Mouse (Mus musculus) embryo, embryonic 11 days (tissue): Measurements from ENCODE around the gene Kdm6a.

Source experiments
- DNase-seq: peaks from one replicate; pipeline ENCODE4 v3.0.0-alpha.2; 2015

Gene Kdm6a

DNA sequence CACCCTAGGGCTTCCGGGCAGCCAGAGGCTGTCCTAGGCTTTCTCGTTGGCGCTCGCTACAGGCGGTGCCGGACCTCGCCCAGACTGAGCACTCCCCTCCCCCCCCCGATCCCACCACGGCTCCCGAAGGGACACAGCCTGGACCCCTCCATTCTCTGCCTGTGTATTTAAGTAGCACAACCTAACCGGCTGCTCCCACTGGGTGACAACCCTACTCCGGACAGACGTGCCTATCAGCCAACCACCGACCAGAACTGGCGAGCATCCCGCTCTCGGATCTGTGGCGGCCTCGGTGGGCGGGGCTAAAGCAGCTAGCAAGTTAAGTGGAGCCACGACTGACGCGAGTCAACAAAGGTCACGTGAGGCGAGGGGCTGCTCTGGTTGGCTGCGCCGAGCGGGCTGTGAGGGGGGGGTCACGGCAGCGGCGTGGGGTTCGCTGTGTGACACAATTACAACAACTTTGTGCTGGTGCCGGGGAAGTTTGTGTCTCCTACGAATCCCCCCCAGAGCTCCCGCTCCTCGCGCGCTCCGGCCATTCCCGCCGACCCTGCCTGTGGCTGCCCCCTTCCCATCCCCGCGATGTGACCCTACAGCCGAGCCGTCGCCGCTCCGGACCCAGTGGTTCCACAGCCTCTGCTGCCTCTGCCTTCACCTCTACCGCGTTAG, at the start of gene Kdm6a:
Gene Kdm6a, plus strand, starts transcription at position 384 of the 666 bp plus-strand sequence.
- peak; percentile 97 for DNase-seq

DNA sequence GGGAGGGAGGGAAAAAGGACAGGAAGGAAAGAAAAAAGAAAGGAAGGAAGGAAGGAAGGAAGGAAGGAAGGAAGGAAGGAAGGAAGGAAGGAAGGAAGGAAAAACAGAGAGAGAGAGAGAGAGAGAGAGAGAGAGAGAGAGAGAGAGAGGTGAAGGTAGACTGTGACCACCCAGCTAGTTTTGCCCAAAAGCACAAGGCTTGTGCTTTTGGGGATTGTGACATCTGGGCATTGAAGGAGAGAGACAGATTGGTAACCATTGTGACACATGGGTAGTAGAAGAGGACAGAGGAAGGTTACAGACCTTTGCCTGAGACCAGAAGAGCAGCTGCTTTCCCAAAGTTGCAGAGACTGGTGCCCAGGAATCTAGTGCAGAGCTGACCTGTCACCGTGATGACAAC, 16.8 kb upstream of the Kdm6a start, which contains the start of gene Dusp21:
Gene Dusp21, plus strand, starts transcription at position 301 of the 400 bp plus-strand sequence.
- DNase-seq = no peak

DNA sequence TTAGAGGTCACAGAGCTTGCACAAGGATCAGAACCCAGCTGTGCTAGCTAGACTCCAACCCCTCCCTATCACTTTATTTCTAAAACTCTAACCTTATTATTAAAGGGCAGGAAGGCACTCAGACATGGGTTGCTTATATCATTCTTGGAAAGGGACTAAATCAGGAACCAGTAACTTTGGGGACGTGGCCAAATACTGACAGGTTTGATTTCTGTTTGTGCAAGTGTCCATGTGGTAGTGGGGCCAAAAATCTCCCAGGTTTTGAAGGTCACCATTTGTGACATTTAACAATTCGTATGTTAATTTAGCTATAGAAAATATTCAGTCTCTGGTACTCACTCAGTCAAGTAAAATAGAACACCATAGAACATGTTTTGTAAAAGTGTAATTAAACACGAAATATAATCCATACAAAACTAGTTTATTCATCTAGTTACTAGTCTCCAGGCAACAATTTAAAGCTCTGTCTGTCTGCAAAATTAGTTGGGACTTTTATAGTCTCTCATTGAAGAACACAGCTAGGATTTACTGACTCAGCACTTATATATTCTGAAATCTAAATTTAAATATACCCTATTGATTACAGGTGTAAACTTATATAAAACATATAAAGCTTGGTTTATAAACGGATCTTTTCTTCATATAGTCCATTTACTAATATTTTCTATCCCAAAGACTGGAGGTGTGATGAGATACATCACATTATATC, 1.5 kb upstream of the Kdm6a start:
- DNase-seq = no peak

DNA sequence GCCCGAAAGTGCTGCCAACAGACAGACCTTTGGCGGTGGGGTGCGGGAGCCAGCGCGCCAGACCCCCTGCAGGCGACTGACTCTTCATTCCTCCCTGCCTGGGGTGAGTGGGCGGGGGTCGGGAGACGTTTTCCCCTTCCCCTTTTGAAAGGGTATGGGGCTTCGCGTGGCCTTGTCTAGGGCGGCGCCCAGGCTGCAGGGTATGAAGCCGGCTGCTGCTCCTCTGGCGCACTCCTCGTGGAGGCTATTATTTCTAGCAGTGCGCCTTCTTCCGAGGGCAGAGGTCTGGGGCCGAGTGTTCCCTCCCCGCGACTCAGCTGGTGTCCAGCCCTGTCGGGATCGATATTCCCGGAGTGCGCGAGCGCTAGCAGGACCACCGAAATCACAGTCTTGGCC, 581 bp upstream of the Kdm6a start:
- no peak for DNase-seq

GRCm38 (mm10) chrX:18162861-18163731, 721 bp downstream of the Kdm6a start:
- DNase-seq = peak; percentile 66

- DNase-seq = peak; percentile 53
Observed at GRCm38 (mm10) chrX:18163917-18164624, 1.7 kb downstream of the Kdm6a start.

- no peak for DNase-seq
Observed at GRCm38 (mm10) chrX:18165121-18165520, 2.7 kb downstream of the Kdm6a start.

GRCm38 (mm10) chrX:18166961-18167360, 4.6 kb downstream of the Kdm6a start:
- DNase-seq = no peak

DNA sequence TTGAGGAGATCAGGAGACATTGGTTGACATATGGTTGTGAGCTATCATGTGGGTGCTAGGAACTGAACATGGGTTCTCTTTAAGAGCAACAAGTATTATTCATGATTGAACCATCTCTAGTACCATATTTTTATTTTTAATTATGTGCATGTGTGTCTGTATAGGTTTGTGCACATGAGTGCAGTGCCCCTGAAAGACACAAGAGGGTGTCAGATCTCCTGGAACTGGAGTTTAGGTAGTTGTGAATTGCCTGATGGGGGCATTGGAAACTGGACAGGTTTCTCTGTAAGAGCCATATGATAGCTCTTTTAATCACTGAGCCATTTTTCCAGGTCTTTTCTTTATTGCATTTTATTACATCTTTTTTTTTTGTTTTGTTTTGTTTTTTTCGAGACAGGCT, 6.6 kb downstream of the Kdm6a start:
- DNase-seq = no peak

GRCm38 (mm10) chrX:18174831-18175230, 12.5 kb downstream of the Kdm6a start:
- DNase-seq = no peak

DNA sequence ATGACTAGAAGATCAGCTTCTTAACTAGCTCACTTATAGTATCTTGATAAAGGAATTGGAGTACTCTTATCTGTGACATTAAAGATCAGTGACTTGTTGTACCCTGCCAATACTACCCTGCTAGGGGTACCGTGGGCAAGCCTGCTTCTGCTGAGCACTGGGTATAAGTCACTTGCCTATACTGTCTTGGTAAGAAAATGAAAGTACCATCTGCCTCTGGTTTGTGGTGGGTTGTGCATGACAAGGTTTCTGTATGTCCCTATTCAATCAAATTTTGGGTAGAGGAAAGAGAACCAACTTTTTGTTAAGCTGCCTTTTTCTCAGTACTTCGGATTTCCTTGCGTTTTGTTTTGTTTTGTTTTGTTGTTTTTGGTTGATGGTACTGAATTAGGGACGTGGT, 15.4 kb downstream of the Kdm6a start:
- no peak for DNase-seq

- no peak for DNase-seq
Observed at GRCm38 (mm10) chrX:18179492-18179891, 17.1 kb downstream of the Kdm6a start.

DNA sequence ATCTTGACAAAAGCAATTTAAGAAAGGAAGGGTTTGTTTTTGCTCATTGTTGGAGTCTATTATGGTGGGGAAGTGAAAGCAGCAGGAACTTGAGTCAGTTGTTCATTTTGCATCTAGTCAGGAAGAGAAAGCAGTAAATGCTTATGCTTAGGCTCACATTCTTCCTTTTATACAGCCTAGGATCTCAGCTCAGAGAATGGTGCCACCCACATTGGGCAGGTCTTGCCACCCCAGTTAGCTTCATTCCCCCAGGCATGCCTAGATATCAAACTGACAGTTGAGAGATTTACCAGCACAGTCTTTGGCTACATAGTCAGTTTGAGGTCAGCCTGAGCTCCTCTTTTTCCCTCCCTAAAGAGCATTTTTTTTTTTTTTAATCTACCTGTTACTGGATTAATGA, 24.8 kb downstream of the Kdm6a start:
- DNase-seq = no peak

GRCm38 (mm10) chrX:18188293-18188692, 25.9 kb downstream of the Kdm6a start:
- DNase-seq = no peak

- DNase-seq = no peak
Observed at GRCm38 (mm10) chrX:18239572-18239971, 77.2 kb downstream of the Kdm6a start.

DNA sequence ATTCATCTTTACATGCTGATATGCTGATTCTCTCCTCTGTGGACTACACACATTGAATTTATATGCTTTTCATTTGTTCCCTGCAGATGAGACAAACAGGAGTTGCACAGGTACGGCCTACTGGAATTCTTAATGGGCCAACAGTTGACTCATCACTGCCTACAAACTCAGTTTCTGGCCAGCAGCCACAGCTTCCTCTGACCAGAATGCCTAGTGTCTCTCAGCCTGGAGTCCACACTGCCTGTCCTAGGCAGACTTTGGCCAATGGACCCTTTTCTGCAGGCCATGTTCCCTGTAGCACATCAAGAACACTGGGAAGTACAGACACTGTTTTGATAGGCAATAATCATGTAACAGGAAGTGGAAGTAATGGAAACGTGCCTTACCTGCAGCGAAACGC, 88.2 kb downstream of the Kdm6a start:
- no peak for DNase-seq

DNA sequence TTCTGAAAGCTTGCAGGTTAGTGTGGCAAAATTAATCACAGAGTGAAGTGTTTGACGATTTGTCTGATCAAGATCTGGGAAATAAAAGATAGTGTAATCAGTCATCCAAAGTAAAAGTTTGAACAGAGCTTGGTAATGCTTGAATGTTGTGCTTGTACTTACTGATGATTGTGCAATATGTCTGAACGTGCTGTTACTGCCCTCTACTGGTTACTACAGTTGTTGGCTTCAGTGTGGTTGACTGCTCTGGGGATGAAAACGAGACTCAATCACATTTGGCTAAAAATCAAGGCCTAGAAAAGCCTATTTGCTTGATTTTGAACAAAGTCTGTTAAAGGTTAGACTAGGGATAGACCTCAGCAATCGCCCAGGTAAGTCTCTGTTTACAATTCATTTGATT, 92.4 kb downstream of the Kdm6a start:
- DNase-seq = peak; percentile 36

- no peak for DNase-seq
Observed at GRCm38 (mm10) chrX:18258238-18258809, 95.9 kb downstream of the Kdm6a start.

DNA sequence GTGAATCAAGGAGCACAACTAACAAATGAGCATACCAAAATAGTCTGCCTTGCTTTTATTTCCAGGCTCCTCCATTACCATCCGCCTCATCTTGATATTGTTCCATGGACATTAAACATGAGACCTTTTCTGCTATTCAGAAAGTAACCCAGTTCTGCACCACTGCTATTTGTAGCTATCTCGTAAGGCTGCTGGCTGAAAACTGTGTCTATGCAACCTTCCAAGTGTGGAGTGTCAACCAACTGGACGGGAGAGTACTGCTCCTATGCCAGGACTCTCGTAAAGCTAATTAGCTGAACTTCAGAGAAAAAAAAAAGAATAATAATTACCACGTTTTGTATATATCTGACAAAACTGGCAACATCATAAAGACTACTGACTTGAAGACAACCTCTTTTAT, 116.2 kb downstream of the Kdm6a start:
- no peak for DNase-seq

GRCm38 (mm10) chrX:18280134-18280533, 117.8 kb downstream of the Kdm6a start:
- DNase-seq = no peak
